Mouse (Mus musculus) G1E (cell line): ENCODE data around the gene Gpx4. TPM values are rescaled to one million over a fixed set of nuclear protein-coding genes. Genes with fewer than 3 reads are reported as not detected.

ENCODE experiments used
- ATAC-seq: 2 replicates; pipeline ENCODE4 v1.8.0; 2016; ENCODE audit warnings: mild to moderate bottlenecking; ENCODE audit not compliant: insufficient number of reproducible peaks, poor library complexity, low FRiP score, severe bottlenecking; ENCODE audit errors: extremely low read depth
- DNase-seq: peaks from one replicate; pipeline ENCODE4 v3.0.0; 2012; ENCODE audit warnings: low spot score
- H3K27me3 ChIP-seq: 2 replicates; pipeline ENCODE4 v1.6.1; 2012; ENCODE audit warnings: mild to moderate bottlenecking, low read length, inconsistent platforms; ENCODE audit not compliant: insufficient read depth
- H3K36me3 ChIP-seq: replicated peaks from 2 replicates; pipeline ENCODE3; 2012; ENCODE audit warnings: mild to moderate bottlenecking, inconsistent platforms
- H3K4me1 ChIP-seq: 2 replicates; pipeline ENCODE4 v1.6.1; 2012; ENCODE audit warnings: low read depth, low read length, inconsistent platforms, mixed read lengths; ENCODE audit not compliant: insufficient read depth
- H3K4me3 ChIP-seq: 2 replicates; pipeline ENCODE4 v1.5.1; 2012; ENCODE audit warnings: low read depth, mild to moderate bottlenecking, inconsistent platforms, low read length, moderate library complexity, mixed read lengths
- H3K9me3 ChIP-seq: replicated peaks from 2 replicates; pipeline ENCODE4 v1.6.1; 2012; ENCODE audit warnings: inconsistent platforms
- CTCF ChIP-seq: IDR thresholded peaks from 2 replicates; pipeline ENCODE4 v1.5.1; 2012; ENCODE audit warnings: low read depth, low read length, inconsistent platforms, mixed read lengths
- GATA1 ChIP-seq: IDR thresholded peaks from 2 replicates; pipeline ENCODE4 v1.6.1; 2012; ENCODE audit warnings: borderline replicate concordance, low read length, inconsistent platforms, mixed read lengths
- GATA2 ChIP-seq: IDR thresholded peaks from 2 replicates; pipeline ENCODE4 v1.6.1; 2012; ENCODE audit warnings: low read depth, low read length, inconsistent platforms, borderline replicate concordance
- POLR2AphosphoS5 ChIP-seq: IDR thresholded peaks from 2 replicates; pipeline ENCODE4 v1.6.1; 2012; ENCODE audit warnings: low read depth, low read length, inconsistent platforms; ENCODE audit not compliant: insufficient replicate concordance
- TAL1 ChIP-seq: conservative IDR thresholded peaks from 2 replicates; pipeline ENCODE4 v1.6.1; 2012; ENCODE audit warnings: low read depth, low read length, inconsistent platforms, mixed read lengths
- polyA plus RNA-seq: library from polyadenylated mRNA; stranded (reverse); fragments of >175 nt; gene quantifications from 2 replicates; pipeline ENCODE4 v1.2.3, GENCODE M21; 2012
- total RNA-seq, 2 experiments: library from RNA; stranded (forward) in 1 of 2; stranded (reverse) in 1 of 2; fragments of 200-1000 nt in 1 of 2; fragments of >200 nt in 1 of 2; fragmentation: Nextera tagmentation in 1 of 2; gene quantifications; 2 replicates each; pipeline ENCODE4 v1.2.3; 2014 to 2017

The Gpx4 gene
- total and polyA plus RNA-seq, 3 experiments = 290 to 1,138 (median 808) TPM

DNA sequence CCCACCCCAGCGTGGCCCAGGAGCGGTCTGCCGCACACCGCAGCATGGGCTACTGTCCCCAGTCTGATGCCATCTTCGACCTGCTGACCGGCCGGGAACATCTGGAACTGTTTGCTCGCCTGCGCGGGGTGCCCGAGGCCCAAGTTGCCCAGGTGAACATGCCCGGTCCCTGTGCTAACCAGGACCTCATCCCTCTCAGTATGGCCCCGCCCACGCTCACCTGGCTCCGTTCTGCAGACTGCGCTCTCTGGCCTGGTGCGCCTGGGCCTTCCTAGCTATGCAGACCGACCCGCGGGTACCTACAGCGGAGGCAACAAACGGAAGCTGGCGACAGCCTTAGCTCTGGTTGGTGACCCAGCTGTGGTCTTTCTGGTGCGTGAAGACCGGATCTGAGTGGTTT, 33.4 kb upstream of the Gpx4 start:
- Histone ChIP-seq H3K36me3 (peaks cover 84% of the 10 kb centered on the region), H3K4me1 (peaks cover 42% of the 10 kb centered on the region), H3K4me3 (no peak overlapping the region), H3K27me3 (no peaks in the 10 kb centered on the region), H3K9me3 (peaks cover 26% of the 10 kb centered on the region)
- TF ChIP-seq GATA2 (no peak), POLR2AphosphoS5 (no peak), GATA1 (no peak), CTCF (no peak), TAL1 (no peak)
- ATAC-seq = no peak
- no peak for DNase-seq

DNA sequence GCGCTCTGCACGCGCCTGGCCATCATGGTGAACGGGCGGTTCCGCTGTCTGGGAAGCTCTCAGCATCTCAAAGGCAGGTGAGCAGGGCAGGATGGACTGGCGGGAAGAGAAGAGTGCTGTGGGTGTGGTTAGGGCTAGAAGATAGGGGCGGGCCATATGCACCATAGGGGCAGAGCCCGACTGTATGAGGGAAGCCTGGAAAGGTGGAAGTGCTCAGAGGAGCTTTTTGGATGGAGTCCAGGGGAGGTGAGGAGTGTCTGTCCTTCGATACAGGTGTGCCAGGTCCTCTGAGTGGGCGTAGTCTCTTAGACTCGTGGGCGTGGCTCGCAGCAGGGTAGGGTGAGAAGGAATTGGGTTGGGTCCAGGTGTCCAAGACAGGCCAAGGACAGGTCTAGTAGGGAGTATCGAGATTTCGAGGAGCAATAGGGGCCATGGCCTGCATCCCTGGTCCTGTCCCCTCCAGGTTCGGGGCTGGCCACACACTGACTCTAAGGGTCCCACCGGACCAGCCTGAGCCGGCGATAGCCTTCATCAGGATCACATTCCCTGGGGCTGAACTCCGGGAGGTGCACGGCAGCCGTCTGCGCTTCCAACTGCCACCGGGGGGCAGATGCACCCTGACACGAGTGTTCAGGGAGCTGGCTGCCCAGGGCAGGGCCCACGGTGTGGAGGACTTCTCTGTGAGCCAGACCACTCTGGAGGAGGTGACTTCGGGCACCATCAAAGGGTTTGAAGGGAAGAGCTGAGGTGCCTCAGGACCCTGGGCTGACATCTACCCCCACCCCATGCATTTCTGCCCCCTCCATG, 32.3 kb upstream of the Gpx4 start:
- TF ChIP-seq GATA2 (no peak), TAL1 (no peak), POLR2AphosphoS5 (no peak), CTCF (no peak), GATA1 (no peak)
- DNase-seq = no peak
- no peak for ATAC-seq
- Histone ChIP-seq H3K27me3 (no peaks in the 10 kb centered on the region), H3K4me1 (peaks cover 53% of the 10 kb centered on the region), H3K36me3 (peaks cover 84% of the 10 kb centered on the region), H3K9me3 (peaks cover 20% of the 10 kb centered on the region), H3K4me3 (peak overlapping the region; percentile 5; the same call in 1 of the 2 replicates)

DNA sequence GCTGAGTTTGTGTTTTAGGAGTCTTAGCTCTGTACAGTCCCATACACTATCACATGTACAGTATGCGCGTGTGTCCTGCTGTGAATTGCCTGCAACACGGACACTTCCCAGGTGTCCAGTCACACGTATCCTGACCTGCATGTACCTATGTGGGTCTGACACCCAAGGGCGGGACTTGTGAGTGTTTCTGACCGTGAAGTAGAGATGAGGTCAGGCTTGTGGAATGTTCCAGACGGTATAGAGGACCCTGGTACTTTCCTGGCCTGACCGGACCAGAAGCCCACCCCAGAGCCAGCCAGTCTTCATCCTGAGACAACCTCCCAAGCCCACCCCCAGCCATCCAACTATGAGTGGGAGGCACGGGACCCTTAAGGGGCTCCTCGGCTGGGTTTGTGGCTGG, 31.4 kb upstream of the Gpx4 start:
- Histone ChIP-seq H3K4me1 (peaks cover 62% of the 10 kb centered on the region), H3K9me3 (peaks cover 11% of the 10 kb centered on the region), H3K4me3 (no peak overlapping the region), H3K27me3 (no peaks in the 10 kb centered on the region), H3K36me3 (peaks cover 84% of the 10 kb centered on the region)
- ATAC-seq (no peak), DNase-seq (no peak)
- TF ChIP-seq TAL1 = no peak
- TF ChIP-seq GATA1 = no peak
- TF ChIP-seq GATA2 = no peak
- TF ChIP-seq CTCF = no peak
- TF ChIP-seq POLR2AphosphoS5 = no peak

DNA sequence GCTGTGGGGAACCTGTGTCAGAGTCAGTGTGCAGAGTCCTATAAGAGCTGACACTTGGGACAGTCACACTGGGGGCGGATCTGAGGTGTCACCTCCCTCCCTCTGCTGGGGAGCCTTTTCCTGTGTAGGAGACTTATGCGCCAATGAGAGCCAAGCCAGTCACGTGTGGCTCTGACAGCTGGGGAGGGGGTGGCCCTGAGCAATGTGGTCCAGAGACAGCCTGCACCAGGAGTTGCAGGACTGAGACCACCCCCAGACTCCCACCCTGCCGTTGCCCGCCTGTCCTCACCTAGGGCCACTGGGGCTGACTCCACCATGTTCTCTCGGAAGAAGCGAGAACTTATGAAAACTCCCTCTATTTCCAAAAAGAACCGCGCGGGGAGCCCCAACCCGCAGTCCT, 30.5 kb upstream of the Gpx4 start, which contains the start of gene Arhgap45:
Gene Arhgap45 (plus strand): TSS at position 143 of the 400 bp plus-strand sequence.
- TF ChIP-seq POLR2AphosphoS5 = 0 out of 2 replicates have a peak, but pooled peaks have one; percentile 37
- no peak for TF ChIP-seq GATA1
- TF ChIP-seq TAL1 = no peak
- TF ChIP-seq CTCF = no peak
- Histone ChIP-seq H3K9me3 (peaks cover 2% of the 10 kb centered on the region; the same call in 1 of the 2 replicates), H3K4me3 (peak within 1 kb of the TSS; percentile 85), H3K36me3 (peaks cover 84% of the 10 kb centered on the region), H3K27me3 (no peaks in the 10 kb centered on the region), H3K4me1 (peaks cover 71% of the 10 kb centered on the region)
- ATAC-seq = peak; percentile 91
- DNase-seq = peak; percentile 98

DNA sequence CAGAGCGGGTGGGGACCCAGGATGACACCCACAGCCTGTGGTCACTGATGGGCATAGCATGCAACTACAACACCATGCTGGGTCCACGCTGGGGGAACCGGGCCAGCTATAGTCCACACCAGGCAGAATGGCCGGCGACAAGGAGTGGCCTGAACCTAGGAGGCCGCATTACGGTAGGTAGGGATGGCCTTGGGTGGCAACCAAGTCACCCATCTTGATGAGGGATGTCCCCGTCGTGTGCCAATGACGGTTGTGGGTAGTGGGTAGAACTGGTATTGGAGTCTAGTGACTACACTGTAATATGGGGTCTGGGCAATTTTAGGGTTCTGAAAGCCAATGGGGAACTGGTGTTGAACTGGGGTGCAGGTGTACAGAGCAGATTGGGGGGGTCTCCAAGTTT, 30.0 kb upstream of the Gpx4 start:
- H3K36me3 ChIP-seq = peaks cover 84% of the 10 kb centered on the region
- H3K27me3 ChIP-seq = no peaks in the 10 kb centered on the region
- H3K9me3 ChIP-seq = no peaks in the 10 kb centered on the region
- H3K4me3 ChIP-seq = peak overlapping the region; percentile 85
- TF ChIP-seq GATA1 (no peak), POLR2AphosphoS5 (no peak), CTCF (no peak), TAL1 (no peak), GATA2 (no peak)
- DNase-seq (no peak), ATAC-seq (peak; percentile 10; the same call in 1 of the 2 replicates)
- peaks cover 73% of the 10 kb centered on the region for H3K4me1 ChIP-seq

DNA sequence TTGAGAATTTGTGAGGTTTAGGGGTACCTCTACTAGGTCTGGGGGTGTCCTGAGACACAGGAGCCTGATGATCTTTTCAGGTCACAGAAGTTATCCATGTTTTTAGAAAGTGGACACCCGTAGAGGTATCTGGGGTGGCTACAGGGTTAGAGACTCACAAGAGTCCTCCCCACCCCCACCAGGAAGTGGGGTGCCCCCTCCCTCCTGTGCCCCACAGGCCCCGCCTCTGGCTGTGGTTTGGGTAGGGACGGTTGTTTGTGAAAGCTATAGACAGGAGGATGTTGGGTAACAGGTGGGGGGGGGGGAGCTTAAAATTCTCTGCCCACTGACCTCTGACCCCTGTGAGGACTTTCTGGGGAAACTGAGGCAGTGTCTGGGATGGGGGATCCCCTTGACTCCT, 29.6 kb upstream of the Gpx4 start:
- DNase-seq (peak; percentile 93), ATAC-seq (peak; percentile 59)
- H3K4me3 ChIP-seq = peak overlapping the region; percentile 85

More for the DNA sequence above, 29.6 kb upstream of the Gpx4 start:
- no peaks in the 10 kb centered on the region for H3K9me3 ChIP-seq
- peaks cover 78% of the 10 kb centered on the region for H3K4me1 ChIP-seq
- no peaks in the 10 kb centered on the region for H3K27me3 ChIP-seq
- TF ChIP-seq GATA2 (no peak), CTCF (no peak), GATA1 (no peak), TAL1 (no peak), POLR2AphosphoS5 (no peak)
- H3K36me3 ChIP-seq = peaks cover 84% of the 10 kb centered on the region
